ENCODE assay signal across 8 mouse cellular contexts in the genomic region with DNA sequence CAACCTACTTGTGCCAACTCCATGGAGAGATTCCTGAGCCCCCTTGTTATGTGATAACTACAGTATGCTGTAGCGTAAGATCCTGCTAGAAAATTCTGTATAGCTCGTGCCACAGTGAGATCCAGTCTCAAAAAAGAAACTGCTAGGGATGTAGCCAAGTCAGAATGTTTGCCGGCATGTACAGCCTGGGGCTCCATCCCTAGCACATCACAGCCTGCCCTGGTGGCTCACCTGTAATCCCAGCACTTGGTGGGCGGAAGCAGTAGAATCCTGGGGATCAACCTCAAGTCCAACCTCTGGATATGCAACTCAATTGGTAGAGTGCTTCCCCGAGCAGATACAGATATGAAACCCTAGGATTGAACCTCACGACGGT. TPM values are rescaled to one million over a fixed set of nuclear protein-coding genes. Genes with fewer than 3 reads are reported as not detected.
A peak's percentile ranks its signal among the peaks of the same experiment; 100 is the strongest.
DNase-seq lines count a peak whose midpoint lies in the region; ATAC-seq and TF ChIP-seq lines count a peak whose summit lies in the region.

No protein-coding gene starts in this region.

- H3K36me3 ChIP-seq in kidney, adult 2 months (ENCODE audit: control insufficient read depth, insufficient read depth, low read length) = no peaks in the 10 kb centered on the region
- peaks cover 2 to 14% of the 10 kb centered on the region in 2 experiments; a peak in 3 of 4 replicates for H3K36me3 ChIP-seq in MEL (ENCODE audit: control insufficient read depth in 1 of 2, insufficient read depth in 2 of 2, low read length in 2 of 2)
- H3K36me3 ChIP-seq in forebrain, postnatal 0 days (ENCODE audit: insufficient read depth) = no peaks in the 10 kb centered on the region
- peaks cover 17% of the 10 kb centered on the region for H3K36me3 ChIP-seq in midbrain, embryonic 10.5 days

- H3K4me2 ChIP-seq in forebrain, postnatal 0 days (ENCODE audit: low read depth) = peak overlapping the region; percentile 80

- H3K79me2 ChIP-seq in MEL (ENCODE audit: control insufficient read depth, insufficient read depth, low read length, poor library complexity) = peaks cover 47% of the 10 kb centered on the region

- H3K9ac ChIP-seq in MEL (ENCODE audit: control insufficient read depth, low read depth, low read length, poor library complexity, severe bottlenecking) = peak overlapping the region; percentile 88
- H3K9ac ChIP-seq in forebrain, postnatal 0 days = peak overlapping the region; percentile 100

- peak; percentile 39; the same call in 1 of the 2 replicates for ATAC-seq in forebrain, postnatal 0 days

- TF ChIP-seq EP300 in MEL (IDR thresholded peaks at IDR 0.05; ENCODE audit: low read depth in 1 of 2, low read length in 2 of 2) = no peak; a peak in 1 of 4 replicates

- peak overlapping the region; percentile 82 for H3K4me3 ChIP-seq in kidney, adult 2 months (ENCODE audit: insufficient read depth, low read depth, low read length)
- peak overlapping the region; percentile 83 to 97 for H3K4me3 ChIP-seq in MEL (ENCODE audit: control insufficient read depth in 1 of 2, insufficient read depth in 1 of 2, low read depth in 2 of 2, low read length in 2 of 2)
- peak overlapping the region; percentile 92 for H3K4me3 ChIP-seq in forebrain, postnatal 0 days (ENCODE audit: low read depth, low read length)
- peak overlapping the region; percentile 99 for H3K4me3 ChIP-seq in midbrain, embryonic 10.5 days

- no peak for TF ChIP-seq CTCF in kidney, adult 2 months (conservative IDR thresholded peaks at IDR 0.05; ENCODE audit: insufficient read depth, insufficient read length, low read depth, low read length)
- TF ChIP-seq CTCF in MEL (IDR thresholded peaks at IDR 0.05 in 2 of 3, conservative IDR thresholded peaks at IDR 0.05 in 1 of 3; ENCODE audit: control insufficient read depth in 1 of 3, insufficient read depth in 1 of 3, low read depth in 2 of 3, low read length in 3 of 3, poor library complexity in 1 of 3, severe bottlenecking in 1 of 3) = no peak
- TF ChIP-seq CTCF in forebrain, postnatal 0 days (IDR thresholded peaks at IDR 0.05; ENCODE audit: low read depth) = no peak

- no peak for TF ChIP-seq POLR2A in kidney, adult 2 months (IDR thresholded peaks at IDR 0.05; ENCODE audit: low read depth, low read length)
- TF ChIP-seq POLR2A in MEL (IDR thresholded peaks at IDR 0.05; ENCODE audit: control insufficient read depth in 1 of 2, insufficient read depth in 1 of 2, low read depth in 1 of 2, low read length in 2 of 2, poor library complexity in 1 of 2) = no peak; a peak in 1 of 4 replicates

- peak overlapping the region; percentile 93 for H3K27ac ChIP-seq in kidney, adult 2 months (ENCODE audit: insufficient read depth, low read depth, low read length)
- peak overlapping the region; percentile 73 for H3K27ac ChIP-seq in MEL (ENCODE audit: control insufficient read depth, low read depth, low read length)
- H3K27ac ChIP-seq in forebrain, postnatal 0 days (ENCODE audit: low read depth, low read length) = peak overlapping the region; percentile 96
- H3K27ac ChIP-seq in midbrain, embryonic 10.5 days (replicated peaks) = peak overlapping the region; percentile 99

- no peaks in the 10 kb centered on the region for H3K27me3 ChIP-seq in kidney, adult 2 months (replicated peaks; ENCODE audit: control insufficient read depth, insufficient read depth, low read length)
- H3K27me3 ChIP-seq in MEL (ENCODE audit: control insufficient read depth in 1 of 2, insufficient read depth in 2 of 2, low read length in 2 of 2) = no peaks in the 10 kb centered on the region
- no peaks in the 10 kb centered on the region for H3K27me3 ChIP-seq in forebrain, postnatal 0 days (ENCODE audit: insufficient read depth, low read length)
- H3K27me3 ChIP-seq in midbrain, embryonic 10.5 days (ENCODE audit: low read depth, poor library complexity, severe bottlenecking) = no peaks in the 10 kb centered on the region

- no peak for TF ChIP-seq RAD21 in MEL (IDR thresholded peaks at IDR 0.05; ENCODE audit: low read depth, low read length)

- WGBS in kidney, adult 2 months = 13% methylated on average over 7 of the region's 7 CpGs
- 20% methylated on average over 7 of the region's 7 CpGs for WGBS in forebrain, postnatal 0 days
- WGBS in midbrain, embryonic 10.5 days = 14% methylated on average over 7 of the region's 7 CpGs

- no peaks in the 10 kb centered on the region for H3K9me3 ChIP-seq in MEL (replicated peaks; ENCODE audit: insufficient read depth, low read length)
- no peaks in the 10 kb centered on the region for H3K9me3 ChIP-seq in forebrain, postnatal 0 days (ENCODE audit: low read length)
- no peaks in the 10 kb centered on the region for H3K9me3 ChIP-seq in midbrain, embryonic 10.5 days (replicated peaks)

- no peak for DNase-seq in kidney, adult 2 months
- no peak for DNase-seq in kidney, postnatal 4 days
- no peak for DNase-seq in MEL (ENCODE audit: low read depth, low spot score)
- no peak for DNase-seq in forebrain, postnatal 0 days
- DNase-seq in midbrain, embryonic 10.5 days (ENCODE audit: low spot score) = no peak
- DNase-seq in adrenal gland, adult 18-20 months (ENCODE audit: low spot score in 2 of 2) = no peak
- no peak for DNase-seq in cerebellum, postnatal 10 days
- DNase-seq in adrenal gland, postnatal 4 days (ENCODE audit: low spot score in 2 of 2) = no peak

- H3K4me1 ChIP-seq in kidney, adult 2 months (ENCODE audit: control insufficient read depth, insufficient read depth, low read length) = peaks cover 21% of the 10 kb centered on the region
- H3K4me1 ChIP-seq in MEL (ENCODE audit: control insufficient read depth in 1 of 2, insufficient read depth in 2 of 2, low read length in 2 of 2) = peaks cover 9 to 18% of the 10 kb centered on the region in 2 experiments; a peak in 3 of 4 replicates
- H3K4me1 ChIP-seq in forebrain, postnatal 0 days (ENCODE audit: insufficient read depth) = peaks cover 24% of the 10 kb centered on the region
- peaks cover 33% of the 10 kb centered on the region for H3K4me1 ChIP-seq in midbrain, embryonic 10.5 days

TF ChIP-seq in MEL, 35 proteins besides CTCF, POLR2A, EP300 and RAD21:
- no peak for TF ChIP-seq MAX (IDR thresholded peaks at IDR 0.05; ENCODE audit: low read length)
- 0 out of 2 replicates have a peak, but pooled peaks have one; percentile 9 for TF ChIP-seq CHD1 (IDR thresholded peaks at IDR 0.05; ENCODE audit: low read depth, low read length)

RNA-seq across cellular contexts. Expression of a gene that starts 0.5 kb away (rescaled TPM):
- 259 and 277 TPM in 2 replicates for polyA plus RNA-seq in kidney, adult 2 months (2012; rRNA removed)
- total RNA-seq in MEL (2012; rRNA removed) = 134 and 148 TPM in 2 replicates
- 100 to 1,000 TPM; 105 to 251 TPM for polyA plus RNA-seq in MEL (2012; ENCODE audit: insufficient read depth in 1 of 2, insufficient read length in 2 of 2, low read depth in 1 of 2, low replicate concordance in 2 of 2, missing spikeins in 1 of 2)
- 175 and 197 TPM in 2 replicates for total RNA-seq in forebrain, postnatal 0 days (2014; rRNA removed)
- 481 and 501 TPM in 2 replicates for polyA plus RNA-seq in forebrain, postnatal 0 days (2015; fragmentation: Nextera tagmentation; extraction: Ambion mirVana)
- 378 and 386 TPM in 2 replicates for polyA plus RNA-seq in midbrain, embryonic 10.5 days (2016; fragmentation: Nextera tagmentation; extraction: Ambion mirVana)
- total RNA-seq in adrenal gland, adult 18-20 months (2021) = 100 to 1,000 TPM; 319 to 385 TPM
- 100 to 1,000 TPM; 390 TPM for total RNA-seq in adrenal gland, postnatal 4 days (2021)
